In genomic region chr10:81295185-81295584, GRCm38 (mm10) we compare ENCODE assay signal across 9 mouse cellular contexts. TPM values are rescaled to one million over a fixed set of nuclear protein-coding genes. Genes with fewer than 3 reads are reported as not detected.
A peak's percentile ranks its signal among the peaks of the same experiment; 100 is the strongest.
DNase-seq lines count a peak whose midpoint lies in the region; ATAC-seq and TF ChIP-seq lines count a peak whose summit lies in the region.
"Had no signal": no experiment of that assay in that cellular context is flagged by ENCODE, and none has a peak within 500 bp of the region (broad histone marks: within the 10 kb centered on the region; RNA-seq: fewer than 3 reads in every experiment).

No protein-coding gene starts in this region.

- ATAC-seq in hindbrain, embryonic 13.5 days (ENCODE audit: low FRiP score), result no peak
- ATAC-seq in limb, embryonic 13.5 days (ENCODE audit: low FRiP score, low read depth), result no peak

- dilution Hi-C loops in CH12.LX (cut with MboI; ENCODE audit: extremely low pct_ligation_motif_present, extremely low pct_unique_long_range_greater_than_20kb, low sequenced_read_pairs), result no loop called here

- H3K4me1 ChIP-seq in hindbrain, embryonic 13.5 days (replicated peaks), result peaks cover 61% of the 10 kb centered on the region
- peaks cover 57% of the 10 kb centered on the region for H3K4me1 ChIP-seq in hindbrain, embryonic 10.5 days (replicated peaks)
- H3K4me1 ChIP-seq in CH12.LX (ENCODE audit: control insufficient read depth in 1 of 2, insufficient read depth in 2 of 2), result peaks cover 49 to 88% of the 10 kb centered on the region in 2 experiments
- peaks cover 44% of the 10 kb centered on the region for H3K4me1 ChIP-seq in limb, embryonic 13.5 days

- 94% methylated on average over 6 of the region's 6 CpGs for WGBS in hindbrain, embryonic 13.5 days
- 96% methylated on average over 6 of the region's 6 CpGs for WGBS in hindbrain, embryonic 10.5 days
- WGBS in limb, embryonic 13.5 days, result 81% methylated on average over 6 of the region's 6 CpGs

- peak overlapping the region; percentile 91 for H3K9ac ChIP-seq in hindbrain, embryonic 13.5 days
- H3K9ac ChIP-seq in CH12.LX (ENCODE audit: insufficient read depth, low read depth), result no peak overlapping the region
- peak overlapping the region; percentile 86; the same call in 1 of the 2 replicates for H3K9ac ChIP-seq in limb, embryonic 13.5 days

- H3K27me3 ChIP-seq in hindbrain, embryonic 13.5 days, result peaks cover 13% of the 10 kb centered on the region
- peaks cover 21% of the 10 kb centered on the region for H3K27me3 ChIP-seq in hindbrain, embryonic 10.5 days (ENCODE audit: insufficient read depth, poor library complexity, severe bottlenecking)
- H3K27me3 ChIP-seq in CH12.LX (replicated peaks), result no peaks in the 10 kb centered on the region
- H3K27me3 ChIP-seq in limb, embryonic 13.5 days, result peaks cover 17% of the 10 kb centered on the region
- H3K27me3 ChIP-seq: stomach, embryonic 15.5 days had no signal

- peak; percentile 52 to 54 for DNase-seq in cerebellum, adult 18-20 months
- no peak for DNase-seq in cerebellum, postnatal 4 days (ENCODE audit: low spot score in 2 of 2)
- no peak for DNase-seq in hindbrain, embryonic 10.5 days (ENCODE audit: low spot score)
- DNase-seq in CH12.LX (ENCODE audit: extremely low read depth), result no peak
- no peak for DNase-seq in layer of hippocampus, postnatal 25 days (ENCODE audit: extremely low spot score in 1 of 2, low spot score in 1 of 2)
- no peak for DNase-seq in layer of hippocampus, postnatal 14 days (ENCODE audit: low spot score in 2 of 2)

- H3K27ac ChIP-seq in hindbrain, embryonic 13.5 days, result no peak overlapping the region
- no peak overlapping the region for H3K27ac ChIP-seq in hindbrain, embryonic 10.5 days
- H3K27ac ChIP-seq in CH12.LX (ENCODE audit: insufficient read depth, low read depth), result no peak overlapping the region
- H3K27ac ChIP-seq in limb, embryonic 13.5 days, result no peak overlapping the region
- H3K27ac ChIP-seq: stomach, embryonic 15.5 days had no signal

- TF ChIP-seq POLR2A in CH12.LX (IDR thresholded peaks at IDR 0.05; ENCODE audit: low read depth, low read length), result no peak

- H3K9me3 ChIP-seq in hindbrain, embryonic 13.5 days, result no peaks in the 10 kb centered on the region
- no peaks in the 10 kb centered on the region for H3K9me3 ChIP-seq in hindbrain, embryonic 10.5 days
- no peaks in the 10 kb centered on the region for H3K9me3 ChIP-seq in CH12.LX (replicated peaks; ENCODE audit: low read length)
- no peaks in the 10 kb centered on the region for H3K9me3 ChIP-seq in limb, embryonic 13.5 days
- H3K9me3 ChIP-seq: stomach, embryonic 15.5 days had no signal

- no peak for TF ChIP-seq EP300 in CH12.LX (IDR thresholded peaks at IDR 0.05; ENCODE audit: low read length)

- 0 out of 2 replicates have a peak overlapping the region, but pooled peaks have one; percentile 79 for H3K4me3 ChIP-seq in hindbrain, embryonic 13.5 days
- no peak overlapping the region for H3K4me3 ChIP-seq in hindbrain, embryonic 10.5 days
- H3K4me3 ChIP-seq in CH12.LX (replicated peaks in 1 of 3; ENCODE audit: low read depth in 2 of 3, low read length in 2 of 3, poor library complexity in 1 of 3), result peak overlapping the region in 1 of 3 experiments; percentile 82
- no peak overlapping the region for H3K4me3 ChIP-seq in limb, embryonic 13.5 days

- no peak for TF ChIP-seq CTCF in CH12.LX (conservative IDR thresholded peaks at IDR 0.05 in 1 of 2, IDR thresholded peaks at IDR 0.05 in 1 of 2; ENCODE audit: low read depth in 2 of 2, low read length in 2 of 2)

- peak overlapping the region; percentile 85; the same call in 1 of the 2 replicates for H3K4me2 ChIP-seq in hindbrain, embryonic 13.5 days
- 0 out of 2 replicates have a peak overlapping the region, but pooled peaks have one; percentile 5 for H3K4me2 ChIP-seq in CH12.LX (ENCODE audit: insufficient read depth, low read depth, poor library complexity, severe bottlenecking)
- peak overlapping the region; percentile 91 for H3K4me2 ChIP-seq in limb, embryonic 13.5 days (replicated peaks)

- peaks cover 7% of the 10 kb centered on the region; the same call in 1 of the 2 replicates for H3K36me3 ChIP-seq in hindbrain, embryonic 13.5 days
- peaks cover 20% of the 10 kb centered on the region for H3K36me3 ChIP-seq in hindbrain, embryonic 10.5 days
- H3K36me3 ChIP-seq in CH12.LX (replicated peaks in 1 of 2; ENCODE audit: control insufficient read depth in 1 of 2, insufficient read depth in 1 of 2, low read length in 1 of 2), result peaks cover 0 to 21% of the 10 kb centered on the region in 2 experiments
- no peaks in the 10 kb centered on the region for H3K36me3 ChIP-seq in limb, embryonic 13.5 days
- H3K36me3 ChIP-seq: stomach, embryonic 15.5 days had no signal

- no peak for TF ChIP-seq RAD21 in CH12.LX (IDR thresholded peaks at IDR 0.05; ENCODE audit: low read depth, low read length)

- peaks cover 56% of the 10 kb centered on the region for H3K79me2 ChIP-seq in CH12.LX (replicated peaks; ENCODE audit: control insufficient read depth, extremely low read depth, insufficient read depth, poor library complexity, severe bottlenecking)

- in situ Hi-C loops in CH12.LX (cut with MboI; ENCODE audit: low pct_ligation_motif_present, low pct_unique_long_range_greater_than_20kb, low sequenced_read_pairs), result no loop called here

TF ChIP-seq in CH12.LX, 34 proteins besides CTCF, POLR2A, EP300 and RAD21:
- TF ChIP-seq MAZ (IDR thresholded peaks at IDR 0.05; ENCODE audit: low read depth, low read length) (no peak), ELF1 (IDR thresholded peaks at IDR 0.05; ENCODE audit: low read depth, low read length) (no peak), SIN3A (IDR thresholded peaks at IDR 0.05; ENCODE audit: low read length) (no peak), ZNF384 (IDR thresholded peaks at IDR 0.05; ENCODE audit: low read depth, low read length) (no peak), TBP (conservative IDR thresholded peaks at IDR 0.05; ENCODE audit: low read depth, low read length) (no peak), MXI1 (IDR thresholded peaks at IDR 0.05; ENCODE audit: low read depth, low read length) (no peak), MEF2A (IDR thresholded peaks at IDR 0.05; ENCODE audit: borderline replicate concordance, low read depth, low read length) (no peak), HCFC1 (IDR thresholded peaks at IDR 0.05; ENCODE audit: low read depth, low read length) (no peak), IRF4 (IDR thresholded peaks at IDR 0.05; ENCODE audit: low read depth, low read length) (no peak)
TF ChIP-seq in CH12.LX: peak in this region for 0.

RNA-seq across cellular contexts. Expression of gene Pip5k1c, which starts 2.4 kb away (rescaled TPM):
- polyA plus RNA-seq in hindbrain, embryonic 13.5 days (2015; fragmentation: Nextera tagmentation; extraction: Ambion mirVana), result 97.2 and 102 TPM in 2 replicates
- polyA plus RNA-seq in hindbrain, embryonic 10.5 days (2016; fragmentation: Nextera tagmentation; extraction: Ambion mirVana), result 62.1 and 78.5 TPM in 2 replicates
- total RNA-seq in CH12.LX (2012; rRNA removed) (12.6 and 17.9 TPM in 2 replicates), CH12.LX (2014; rRNA removed) (11.4 and 11.7 TPM in 2 replicates)
- polyA plus RNA-seq in CH12.LX (2012; ENCODE audit: insufficient read length, low read depth), result 46.7 and 51.4 TPM in 2 replicates
- 51.5 and 58.5 TPM in 2 replicates for polyA plus RNA-seq in limb, embryonic 13.5 days (2015; fragmentation: Nextera tagmentation; extraction: Ambion mirVana)
- 100 to 1,000 TPM; 306 to 318 TPM for total RNA-seq in layer of hippocampus, postnatal 25 days (2021)
- 100 to 1,000 TPM; 330 to 352 TPM for total RNA-seq in layer of hippocampus, postnatal 14 days (2021)

RNA-seq across cellular contexts. Expression of gene Tjp3, which starts 3.8 kb away (rescaled TPM):
- 4.5 and 5.2 TPM in 2 replicates for polyA plus RNA-seq in hindbrain, embryonic 13.5 days (2015; fragmentation: Nextera tagmentation; extraction: Ambion mirVana)
- polyA plus RNA-seq in hindbrain, embryonic 10.5 days (2016; fragmentation: Nextera tagmentation; extraction: Ambion mirVana), result 7.0 and 9.0 TPM in 2 replicates
- total RNA-seq in CH12.LX (2012; rRNA removed) (4.8 and 7.2 TPM in 2 replicates), CH12.LX (2014; rRNA removed) (0.42 TPM in 1 of 2 replicates, not detected in the other)
- polyA plus RNA-seq in CH12.LX (2012; ENCODE audit: insufficient read length, low read depth), result 0.76 and 0.97 TPM in 2 replicates
- polyA plus RNA-seq in limb, embryonic 13.5 days (2015; fragmentation: Nextera tagmentation; extraction: Ambion mirVana), result 2.6 and 2.9 TPM in 2 replicates
- total RNA-seq in layer of hippocampus, postnatal 25 days (2021), result 1 to 10 TPM in 1 of 2 experiments, under 1 TPM in 1; 0.86 to 1.2 TPM
- total RNA-seq in layer of hippocampus, postnatal 14 days (2021), result 1 to 10 TPM; 1.6 to 2.5 TPM

RNA-seq across cellular contexts. Expression of gene Cactin, which starts 25.7 kb away (rescaled TPM):
- polyA plus RNA-seq in hindbrain, embryonic 13.5 days (2015; fragmentation: Nextera tagmentation; extraction: Ambion mirVana), result 33.5 and 34.7 TPM in 2 replicates
- polyA plus RNA-seq in hindbrain, embryonic 10.5 days (2016; fragmentation: Nextera tagmentation; extraction: Ambion mirVana), result 53.2 and 58.8 TPM in 2 replicates
- 34.6 and 39.7 TPM in 2 replicates for total RNA-seq in CH12.LX (2012; rRNA removed)
- total RNA-seq in CH12.LX (2014; rRNA removed), result 19.9 and 21.4 TPM in 2 replicates
- 39.3 and 39.5 TPM in 2 replicates for polyA plus RNA-seq in CH12.LX (2012; ENCODE audit: insufficient read length, low read depth)
- polyA plus RNA-seq in limb, embryonic 13.5 days (2015; fragmentation: Nextera tagmentation; extraction: Ambion mirVana), result 41.8 and 42.3 TPM in 2 replicates
- total RNA-seq in layer of hippocampus, postnatal 25 days (2021), result 10 to 100 TPM; 28.1 to 30.0 TPM
- total RNA-seq in layer of hippocampus, postnatal 14 days (2021), result 10 to 100 TPM; 22.4 to 25.8 TPM

RNA-seq across cellular contexts. Expression of gene Apba3, which starts 28.4 kb away (rescaled TPM):
- 29.7 and 30.6 TPM in 2 replicates for polyA plus RNA-seq in hindbrain, embryonic 13.5 days (2015; fragmentation: Nextera tagmentation; extraction: Ambion mirVana)
- 46.2 and 54.6 TPM in 2 replicates for polyA plus RNA-seq in hindbrain, embryonic 10.5 days (2016; fragmentation: Nextera tagmentation; extraction: Ambion mirVana)
- 104 and 149 TPM in 2 replicates for total RNA-seq in CH12.LX (2012; rRNA removed)
- total RNA-seq in CH12.LX (2014; rRNA removed), result 40.2 and 43.4 TPM in 2 replicates
- polyA plus RNA-seq in CH12.LX (2012; ENCODE audit: insufficient read length, low read depth), result 43.2 and 47.4 TPM in 2 replicates
- polyA plus RNA-seq in limb, embryonic 13.5 days (2015; fragmentation: Nextera tagmentation; extraction: Ambion mirVana), result 63.3 and 63.5 TPM in 2 replicates
- total RNA-seq in layer of hippocampus, postnatal 25 days (2021), result 10 to 100 TPM; 35.4 to 39.5 TPM
- 10 to 100 TPM; 39.9 to 41.8 TPM for total RNA-seq in layer of hippocampus, postnatal 14 days (2021)

RNA-seq across cellular contexts. Expression of gene Mrpl54, which starts 28.5 kb away (rescaled TPM):
- polyA plus RNA-seq in hindbrain, embryonic 13.5 days (2015; fragmentation: Nextera tagmentation; extraction: Ambion mirVana), result 134 and 144 TPM in 2 replicates
- 238 and 239 TPM in 2 replicates for polyA plus RNA-seq in hindbrain, embryonic 10.5 days (2016; fragmentation: Nextera tagmentation; extraction: Ambion mirVana)
- total RNA-seq in CH12.LX (2012; rRNA removed), result 128 and 140 TPM in 2 replicates
- 131 and 167 TPM in 2 replicates for total RNA-seq in CH12.LX (2014; rRNA removed)
- polyA plus RNA-seq in CH12.LX (2012; ENCODE audit: insufficient read length, low read depth), result 104 and 120 TPM in 2 replicates
- polyA plus RNA-seq in limb, embryonic 13.5 days (2015; fragmentation: Nextera tagmentation; extraction: Ambion mirVana), result 206 and 213 TPM in 2 replicates
- 10 to 100 TPM; 38.6 to 44.0 TPM for total RNA-seq in layer of hippocampus, postnatal 25 days (2021)
- total RNA-seq in layer of hippocampus, postnatal 14 days (2021), result 10 to 100 TPM; 36.5 to 50.4 TPM

Comparison
In these comparisons a context has a peak if more than half of its experiments do, and no peak if none do; other contexts are left out.
1. DNase-seq: peak in cerebellum, adult 18-20 months (2 of 2); none in cerebellum, postnatal 4 days (0 of 2), hindbrain, embryonic 10.5 days (single experiment), CH12.LX (single experiment), layer of hippocampus, postnatal 25 days (0 of 2) and layer of hippocampus, postnatal 14 days (0 of 2).
2. H3K4me2 ChIP-seq: peak in every context shown above with its lines; median percentile 91 in limb, embryonic 13.5 days; 85 in hindbrain, embryonic 13.5 days; 5 in CH12.LX.